Mouse (Mus musculus) bone marrow macrophage, adult 2 months (primary cell): Measurements from ENCODE around the gene Ptprg.

Experiments
- CTCF ChIP-seq: IDR thresholded peaks from 2 replicates; pipeline ENCODE4 v1.5.1; 2012; ENCODE audit warnings: low read depth, mild to moderate bottlenecking, low read length, moderate library complexity
- POLR2A ChIP-seq: IDR thresholded peaks from 2 replicates; pipeline ENCODE4 v1.6.1; 2012; ENCODE audit warnings: mild to moderate bottlenecking, low read depth, low read length, borderline replicate concordance

DNA sequence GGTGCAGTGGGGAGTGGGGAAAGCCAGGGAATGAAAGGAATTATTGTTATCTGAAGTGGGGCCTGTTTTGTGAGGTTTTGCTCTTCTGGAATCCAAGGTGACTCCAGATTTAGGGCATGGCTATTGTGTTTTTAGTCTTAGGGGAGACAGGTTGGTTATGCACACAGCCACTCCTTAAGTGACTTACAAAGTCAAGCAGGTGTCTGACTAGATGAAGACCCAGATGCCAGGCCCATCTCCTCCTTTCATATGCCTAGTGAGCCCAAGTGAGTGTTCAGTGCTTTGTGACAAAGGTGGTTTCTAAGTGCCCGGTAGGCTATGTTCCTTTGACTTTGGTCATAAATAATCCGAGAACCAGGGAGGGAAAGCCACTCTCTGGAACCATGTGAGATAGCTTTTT lies 381.2 kb downstream of the Ptprg start:
- TF ChIP-seq CTCF (no peak), POLR2A (no peak)
